Mouse (Mus musculus): ENCODE data around the gene Dut.
"Not testable (repeated sequence)": the region's sequence is repeated elsewhere in the genome, so short reads cannot be mapped to it uniquely, and the experiment has no call there.

Dut gene

DNA sequence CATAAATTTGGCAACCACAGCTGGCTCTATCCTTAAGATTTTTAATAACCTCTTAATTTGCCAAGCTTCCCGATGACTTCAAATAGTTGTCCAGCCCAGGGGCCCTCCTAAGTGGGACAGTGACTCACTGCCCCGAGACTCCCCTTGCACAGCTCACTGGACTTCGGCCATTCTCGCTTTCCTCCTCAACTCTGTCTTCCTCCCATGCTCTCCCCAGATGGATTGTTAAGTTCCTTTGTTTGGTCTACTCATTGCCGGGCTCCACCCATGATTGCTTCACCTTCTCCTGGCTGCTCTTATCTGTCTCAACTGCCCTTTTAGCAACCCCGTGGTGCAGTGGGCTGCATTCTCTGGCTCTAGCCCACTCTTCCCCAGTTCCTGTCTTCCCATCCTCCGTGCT is 31.5 kb downstream of the Dut start:
- Histone ChIP-seq H3K36me3 (ENCODE audit: control insufficient read depth, insufficient read depth, low read length, poor library complexity, severe bottlenecking) (no peaks in the 10 kb centered on the region), H3K27me3 (ENCODE audit: control insufficient read depth, insufficient read depth, low read length, poor library complexity, severe bottlenecking) (no peaks in the 10 kb centered on the region)
- no peak for DNase-seq (ENCODE audit: low read depth, low spot score)

DNA sequence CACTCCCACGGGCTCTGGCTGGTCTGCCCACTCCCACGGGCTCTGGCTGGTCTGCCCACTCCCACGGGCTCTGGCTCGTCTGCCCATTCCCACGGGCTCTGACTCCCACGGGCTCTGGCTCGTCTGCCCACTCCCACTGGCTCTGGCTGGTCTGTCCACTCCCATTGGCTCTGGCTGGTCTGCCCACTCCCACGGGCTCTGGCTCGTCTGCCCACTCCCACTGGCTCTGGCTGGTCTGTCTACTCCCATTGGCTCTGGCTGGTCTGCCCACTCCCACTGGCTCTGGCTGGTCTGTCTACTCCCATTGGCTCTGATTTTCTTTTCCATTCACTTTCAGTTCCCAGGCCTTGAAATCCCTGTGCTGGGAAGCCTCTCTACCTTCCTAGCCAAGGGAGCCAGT is 33.0 kb downstream of the Dut start:
- not testable (repeated sequence) for H3K36me3 ChIP-seq (ENCODE audit: control insufficient read depth, insufficient read depth, low read length, poor library complexity, severe bottlenecking); H3K27me3 ChIP-seq (ENCODE audit: control insufficient read depth, insufficient read depth, low read length, poor library complexity, severe bottlenecking); DNase-seq (ENCODE audit: low read depth, low spot score)

DNA sequence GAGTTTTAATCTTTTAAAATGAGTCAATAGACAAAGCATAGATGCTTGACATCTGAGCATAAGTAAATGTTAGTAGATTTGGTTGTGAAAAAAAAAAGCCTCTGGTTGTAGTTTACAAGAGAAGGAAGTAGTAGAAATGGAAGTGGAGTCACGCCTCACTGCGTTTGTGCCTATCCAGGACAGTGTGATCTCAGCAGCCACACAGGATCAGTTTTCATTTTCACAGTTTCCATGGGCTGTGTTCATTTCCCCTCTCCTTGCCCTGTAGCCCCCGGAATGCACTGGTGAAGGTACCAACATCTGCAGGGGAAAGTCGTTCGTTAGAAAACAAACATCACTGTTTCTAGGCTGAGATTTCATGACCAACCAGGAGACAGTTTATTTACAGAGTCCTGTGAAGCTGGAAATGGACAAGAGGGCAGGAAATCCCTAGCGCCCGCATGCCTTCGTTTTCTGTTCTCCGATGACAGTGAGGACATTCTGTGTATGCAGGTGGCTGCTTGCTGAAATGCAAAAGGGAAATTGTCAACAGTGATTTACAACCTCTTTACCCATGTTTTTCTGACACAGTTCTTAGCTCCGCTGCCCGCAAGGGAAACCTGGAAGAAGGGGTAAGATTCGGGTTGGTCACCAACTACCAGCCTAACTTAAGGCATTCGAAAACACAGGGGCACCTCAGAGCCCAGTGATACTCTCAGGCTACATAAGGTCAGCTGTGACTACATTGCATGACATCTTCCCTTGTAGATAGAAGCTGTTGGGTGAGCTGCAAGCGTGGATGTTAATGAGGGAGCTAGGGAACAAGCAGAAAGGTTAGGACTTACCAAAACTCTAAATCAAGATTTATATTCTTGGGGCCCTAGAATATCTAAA is 35.6 kb downstream of the Dut start:
- DNase-seq (ENCODE audit: low read depth, low spot score): peak; percentile 44
- H3K27me3 ChIP-seq (ENCODE audit: control insufficient read depth, insufficient read depth, low read length, poor library complexity, severe bottlenecking): no peaks in the 10 kb centered on the region

DNA sequence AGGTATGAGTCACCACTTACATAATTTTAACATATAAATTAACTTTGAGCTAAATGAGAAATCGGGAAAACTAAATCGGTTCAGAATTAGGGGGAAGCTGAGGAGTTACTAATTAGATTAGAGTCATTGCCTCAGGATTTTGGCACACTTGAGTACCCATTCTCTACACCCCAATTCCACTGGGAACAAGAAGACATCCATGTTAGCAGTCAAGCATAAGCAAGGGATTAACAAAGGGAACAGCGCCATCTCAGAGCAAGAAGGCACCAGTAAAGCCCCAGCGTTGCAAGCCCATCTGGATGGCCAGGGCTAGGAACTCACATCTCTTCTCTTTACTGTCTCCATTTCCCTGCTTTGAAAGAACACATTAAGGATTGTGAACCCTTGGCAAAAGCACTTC is 38.8 kb downstream of the Dut start:
- DNase-seq (ENCODE audit: low read depth, low spot score): no peak
- Histone ChIP-seq H3K27me3 (ENCODE audit: control insufficient read depth, insufficient read depth, low read length, poor library complexity, severe bottlenecking) (no peaks in the 10 kb centered on the region), H3K36me3 (ENCODE audit: control insufficient read depth, insufficient read depth, low read length, poor library complexity, severe bottlenecking) (no peaks in the 10 kb centered on the region)

More for the DNA sequence above, 35.6 kb downstream of the Dut start:
- H3K36me3 ChIP-seq (ENCODE audit: control insufficient read depth, insufficient read depth, low read length, poor library complexity, severe bottlenecking): no peaks in the 10 kb centered on the region

DNA sequence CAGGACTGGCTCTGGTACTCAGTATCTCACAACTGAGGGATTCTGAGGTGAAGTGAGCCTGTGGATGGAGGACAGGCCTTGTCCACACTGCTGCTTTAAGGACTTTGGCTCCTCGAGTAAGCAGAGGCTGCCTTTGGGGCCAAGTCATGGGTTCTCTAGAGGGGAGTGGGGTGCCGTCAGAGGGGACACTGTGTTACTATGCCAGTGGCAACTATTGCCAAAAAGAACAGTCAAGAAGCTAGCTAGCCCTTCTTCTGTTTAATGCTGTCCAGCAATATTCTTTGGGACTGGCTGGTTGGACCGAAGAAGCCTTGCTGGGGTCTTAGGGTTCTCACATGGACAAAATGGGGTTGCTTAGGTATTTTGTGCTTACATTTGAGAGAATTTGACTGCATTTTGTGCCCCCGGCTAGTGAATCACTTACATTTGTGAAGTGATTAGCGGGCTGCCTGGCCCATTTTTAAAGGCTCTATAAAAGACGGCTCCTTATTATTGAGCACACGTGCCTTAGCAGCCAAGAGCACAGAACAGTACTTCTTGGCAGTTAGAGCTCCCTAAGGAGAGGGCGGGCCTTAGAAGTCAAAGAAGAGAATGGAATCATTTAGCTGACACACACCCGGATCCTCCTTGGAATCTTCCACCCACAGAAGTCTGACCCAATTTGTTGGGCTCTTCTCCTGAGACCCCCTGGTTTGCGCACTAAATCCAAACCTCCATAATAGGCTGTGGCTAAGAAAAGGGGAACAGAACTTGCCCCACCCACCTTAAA is 43.4 kb downstream of the Dut start:
- DNase-seq (ENCODE audit: low read depth, low spot score): no peak
- H3K27me3 ChIP-seq (ENCODE audit: control insufficient read depth, insufficient read depth, low read length, poor library complexity, severe bottlenecking): no peaks in the 10 kb centered on the region
- no peaks in the 10 kb centered on the region for H3K36me3 ChIP-seq (ENCODE audit: control insufficient read depth, insufficient read depth, low read length, poor library complexity, severe bottlenecking)

DNA sequence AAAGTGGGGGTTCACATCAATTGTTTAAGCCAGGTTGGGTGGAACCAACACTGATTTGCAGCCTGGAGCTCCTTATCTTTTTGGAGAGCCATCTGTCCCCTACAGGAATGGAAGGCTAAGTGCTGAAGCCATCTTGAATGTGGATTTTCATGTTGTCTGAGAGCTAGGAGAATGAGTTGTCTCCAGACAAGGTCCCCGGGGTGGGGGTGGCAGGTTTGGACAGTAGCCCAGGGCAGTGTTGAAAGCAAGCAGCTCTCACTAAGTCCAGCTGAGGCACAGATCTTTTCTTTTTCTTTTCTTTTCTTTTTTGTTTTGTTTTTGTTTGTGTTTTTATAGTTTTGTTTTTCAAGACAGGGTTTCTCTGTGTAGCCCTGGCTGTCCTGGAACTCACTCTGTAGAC is 44.1 kb downstream of the Dut start:
- Histone ChIP-seq H3K27me3 (ENCODE audit: control insufficient read depth, insufficient read depth, low read length, poor library complexity, severe bottlenecking) (no peaks in the 10 kb centered on the region), H3K36me3 (ENCODE audit: control insufficient read depth, insufficient read depth, low read length, poor library complexity, severe bottlenecking) (no peaks in the 10 kb centered on the region)
- DNase-seq (ENCODE audit: low read depth, low spot score): no peak

DNA sequence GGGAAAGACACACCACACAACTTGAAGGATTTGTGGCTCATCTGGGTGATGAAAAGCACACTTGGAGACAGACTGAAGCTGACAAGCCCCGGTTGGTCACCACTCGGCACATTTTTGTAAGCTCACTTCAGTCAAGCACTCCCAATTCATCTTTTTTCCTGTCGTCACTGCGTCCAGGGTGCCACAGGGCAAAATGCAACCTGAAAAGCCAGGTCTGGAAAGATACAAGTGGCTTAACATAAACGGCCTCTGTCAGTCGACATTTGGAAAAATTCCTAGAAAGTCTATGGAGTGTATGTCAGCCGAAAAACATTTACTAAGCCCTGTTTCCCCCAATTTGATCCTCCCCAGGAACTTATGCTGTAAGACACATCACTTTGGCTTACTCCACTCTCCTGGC is 45.6 kb downstream of the Dut start:
- Histone ChIP-seq H3K27me3 (ENCODE audit: control insufficient read depth, insufficient read depth, low read length, poor library complexity, severe bottlenecking) (no peaks in the 10 kb centered on the region), H3K36me3 (ENCODE audit: control insufficient read depth, insufficient read depth, low read length, poor library complexity, severe bottlenecking) (no peaks in the 10 kb centered on the region)
- DNase-seq (ENCODE audit: low read depth, low spot score): no peak

DNA sequence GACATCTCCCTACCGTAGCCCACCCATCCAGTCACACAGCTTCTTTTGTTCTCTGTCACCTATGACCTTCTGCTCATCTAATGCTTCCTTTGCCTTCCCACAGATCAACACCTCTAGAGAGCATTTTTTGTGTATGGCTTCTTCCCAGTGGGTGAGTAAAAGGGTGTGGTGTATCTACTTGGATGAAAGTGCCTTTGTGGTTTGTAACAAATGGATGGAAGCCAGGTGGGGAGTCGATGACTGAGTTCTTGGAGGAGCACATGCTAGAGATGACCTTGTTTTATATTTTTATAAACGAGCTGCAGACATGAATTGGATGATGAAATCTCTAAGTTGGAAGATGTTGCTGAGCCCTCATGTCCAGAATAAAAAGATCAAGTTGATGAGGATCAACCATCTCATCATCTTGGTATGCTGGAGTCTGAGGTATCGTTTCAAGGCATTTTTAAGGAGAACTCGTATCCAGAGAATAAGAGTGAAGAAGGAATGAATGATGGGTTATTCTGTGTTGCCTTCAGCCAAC is 47.0 kb downstream of the Dut start:
- H3K27me3 ChIP-seq (ENCODE audit: control insufficient read depth, insufficient read depth, low read length, poor library complexity, severe bottlenecking): no peaks in the 10 kb centered on the region
- no peaks in the 10 kb centered on the region for H3K36me3 ChIP-seq (ENCODE audit: control insufficient read depth, insufficient read depth, low read length, poor library complexity, severe bottlenecking)
- DNase-seq (ENCODE audit: low read depth, low spot score): no peak

DNA sequence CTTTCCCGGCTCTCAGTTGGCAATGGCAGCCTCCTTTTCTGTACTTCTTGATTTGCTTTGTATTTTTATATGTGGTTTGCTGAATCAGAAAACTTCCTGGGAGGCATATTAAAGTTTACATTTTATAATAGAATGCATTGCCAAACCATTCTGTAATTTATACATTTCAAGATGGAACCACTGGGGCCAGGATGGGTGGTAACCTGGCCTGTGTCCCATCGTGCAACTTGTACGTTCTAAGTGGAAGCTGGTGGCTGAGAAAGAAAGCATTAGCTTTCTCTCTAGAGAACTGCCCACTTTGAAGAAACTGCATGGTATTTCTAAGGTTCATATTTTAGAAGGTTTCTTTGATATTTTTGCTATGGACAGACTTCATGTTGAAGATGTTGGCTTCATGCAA is 48.5 kb downstream of the Dut start:
- H3K27me3 ChIP-seq (ENCODE audit: control insufficient read depth, insufficient read depth, low read length, poor library complexity, severe bottlenecking): no peaks in the 10 kb centered on the region
- no peaks in the 10 kb centered on the region for H3K36me3 ChIP-seq (ENCODE audit: control insufficient read depth, insufficient read depth, low read length, poor library complexity, severe bottlenecking)
- DNase-seq (ENCODE audit: low read depth, low spot score): no peak

DNA sequence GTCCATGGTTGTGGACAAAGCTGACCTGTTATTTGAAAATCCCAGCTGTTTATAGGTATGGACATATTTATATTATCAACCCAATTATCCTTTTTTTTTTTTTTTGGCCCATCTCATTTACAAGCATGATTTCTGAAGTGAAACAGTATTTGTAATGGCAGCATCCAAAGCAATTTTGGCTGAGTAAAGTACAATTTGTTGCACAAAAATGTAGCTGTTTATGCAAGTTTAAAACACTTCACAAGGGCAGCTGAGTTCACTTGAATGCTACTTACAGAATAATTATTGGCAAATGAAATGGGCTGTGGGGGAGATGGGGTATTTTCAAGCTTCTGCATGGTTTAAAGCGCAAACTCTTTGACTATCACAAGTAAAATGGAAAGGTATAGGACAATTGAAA is 51.9 kb downstream of the Dut start:
- H3K27me3 ChIP-seq (ENCODE audit: control insufficient read depth, insufficient read depth, low read length, poor library complexity, severe bottlenecking): no peaks in the 10 kb centered on the region
- DNase-seq (ENCODE audit: low read depth, low spot score): no peak
- no peaks in the 10 kb centered on the region for H3K36me3 ChIP-seq (ENCODE audit: control insufficient read depth, insufficient read depth, low read length, poor library complexity, severe bottlenecking)

DNA sequence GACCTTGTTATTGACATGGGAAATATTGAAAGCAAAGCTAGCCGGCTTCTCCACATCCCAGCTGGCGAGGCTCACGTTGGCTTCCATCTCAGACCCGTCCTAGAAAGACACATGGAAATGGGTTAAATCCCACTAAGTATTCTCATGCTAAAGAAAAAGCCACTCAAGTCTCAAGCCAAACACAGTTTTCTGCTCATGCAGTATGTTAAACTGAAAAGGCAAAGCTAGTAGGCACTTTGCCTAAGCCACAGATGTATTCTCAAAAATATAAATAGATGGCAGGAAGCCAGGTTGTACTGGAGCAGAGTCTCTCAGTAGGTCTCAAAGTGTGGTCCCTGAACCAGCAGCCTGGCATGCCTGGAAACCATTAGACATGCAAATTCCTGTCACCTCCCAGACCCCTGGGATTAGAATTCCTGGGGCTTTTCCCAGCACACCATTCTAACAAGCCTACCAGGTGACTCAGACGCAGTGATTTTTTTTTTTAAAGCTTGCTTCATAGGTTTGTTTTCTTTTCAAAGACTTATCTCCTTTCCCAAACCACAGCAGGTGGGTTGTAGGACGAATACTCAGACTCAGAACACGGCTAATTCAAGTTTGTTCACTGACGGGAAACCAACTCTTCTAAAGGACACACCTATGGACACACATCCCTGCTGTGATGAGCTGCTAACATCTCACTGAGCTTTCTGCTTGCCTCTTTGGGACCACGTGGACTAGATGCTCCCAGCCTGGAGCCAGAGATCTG is 55.1 kb downstream of the Dut start:
- Histone ChIP-seq H3K36me3 (ENCODE audit: control insufficient read depth, insufficient read depth, low read length, poor library complexity, severe bottlenecking) (no peaks in the 10 kb centered on the region), H3K27me3 (ENCODE audit: control insufficient read depth, insufficient read depth, low read length, poor library complexity, severe bottlenecking) (no peaks in the 10 kb centered on the region)
- DNase-seq (ENCODE audit: low read depth, low spot score): no peak

DNA sequence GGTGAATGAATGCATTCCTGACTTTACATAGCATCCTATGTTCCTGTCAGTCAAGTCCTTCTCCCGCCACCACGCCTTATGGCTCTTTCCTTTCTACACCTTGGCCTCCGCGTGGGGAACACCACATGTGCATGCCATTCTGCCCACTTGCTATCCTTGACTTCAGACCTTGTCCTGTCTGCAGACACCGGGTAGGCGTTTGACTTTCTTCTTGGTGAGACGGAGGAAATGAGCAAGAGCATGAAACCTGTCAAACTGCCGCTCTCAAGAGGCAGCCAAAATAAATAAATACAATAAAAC is 55.6 kb downstream of the Dut start:
- no peak for DNase-seq (ENCODE audit: low read depth, low spot score)
- Histone ChIP-seq H3K27me3 (ENCODE audit: control insufficient read depth, insufficient read depth, low read length, poor library complexity, severe bottlenecking) (no peaks in the 10 kb centered on the region), H3K36me3 (ENCODE audit: control insufficient read depth, insufficient read depth, low read length, poor library complexity, severe bottlenecking) (no peaks in the 10 kb centered on the region)

DNA sequence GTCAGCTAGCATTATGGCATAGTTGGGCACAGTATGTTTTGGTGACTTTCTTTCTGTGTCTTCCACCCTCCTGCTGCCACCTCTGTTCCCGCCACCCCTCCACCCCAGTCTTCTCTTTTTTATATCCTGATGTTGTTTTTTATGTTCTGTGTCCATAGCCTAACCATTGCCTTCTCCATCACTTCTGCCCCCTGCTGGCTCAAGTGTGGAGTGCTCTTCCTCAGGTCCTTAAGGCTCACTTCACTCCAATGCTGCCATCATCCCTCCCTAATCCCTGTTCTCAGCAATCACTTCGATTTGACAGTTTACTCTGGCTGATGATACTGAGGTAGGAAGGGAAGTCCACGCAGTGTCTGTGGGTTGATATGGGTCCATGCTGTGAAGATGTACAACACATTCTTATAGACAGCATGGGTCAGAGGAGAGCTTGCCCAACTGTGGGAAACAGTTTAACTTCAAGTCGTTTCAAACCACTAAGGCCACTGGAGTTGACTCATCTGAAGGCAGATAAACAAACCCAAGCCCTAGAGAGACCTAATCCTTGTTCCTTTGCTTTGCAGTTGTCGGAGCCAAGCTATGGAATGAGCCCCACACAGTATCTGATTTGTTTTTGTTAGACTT is 56.9 kb downstream of the Dut start:
- Histone ChIP-seq H3K27me3 (ENCODE audit: control insufficient read depth, insufficient read depth, low read length, poor library complexity, severe bottlenecking) (no peaks in the 10 kb centered on the region), H3K36me3 (ENCODE audit: control insufficient read depth, insufficient read depth, low read length, poor library complexity, severe bottlenecking) (no peaks in the 10 kb centered on the region)
- peak; percentile 22 for DNase-seq (ENCODE audit: low read depth, low spot score)

DNA sequence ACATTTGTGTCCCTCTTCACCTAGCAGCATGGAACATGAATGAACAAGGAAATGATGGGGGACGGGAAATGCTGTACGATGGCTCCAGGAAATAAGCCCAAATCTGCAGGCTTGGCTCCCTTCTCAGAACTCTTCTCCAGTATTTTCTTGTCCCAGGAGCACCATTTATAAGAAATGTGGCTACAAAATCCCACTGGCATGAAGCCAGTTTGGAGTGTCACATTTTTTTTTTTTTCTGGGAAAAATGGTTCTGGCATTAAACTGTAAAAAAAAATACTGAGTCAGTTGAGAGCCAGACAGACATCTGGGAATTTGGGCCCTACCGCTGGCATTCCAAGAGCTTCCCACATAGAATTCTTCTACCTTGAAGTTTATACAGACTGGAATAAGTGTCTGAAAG is 57.8 kb downstream of the Dut start:
- Histone ChIP-seq H3K27me3 (ENCODE audit: control insufficient read depth, insufficient read depth, low read length, poor library complexity, severe bottlenecking) (no peaks in the 10 kb centered on the region), H3K36me3 (ENCODE audit: control insufficient read depth, insufficient read depth, low read length, poor library complexity, severe bottlenecking) (no peaks in the 10 kb centered on the region)
- DNase-seq (ENCODE audit: low read depth, low spot score): no peak

Measured in splenic B cell, adult 2 months (primary cell).